Mouse (Mus musculus): ENCODE data around the gene Cadm1. TPM values are rescaled to one million over a fixed set of nuclear protein-coding genes. Genes with fewer than 3 reads are reported as not detected.
A peak's percentile ranks its signal among the peaks of the same experiment; 100 is the strongest.

Cadm1 gene
- polyA plus RNA-seq, 1 experiment from 2014 or later = 218 TPM

GRCm38 (mm10) chr9:47652936-47653335 lies 123.0 kb downstream of the Cadm1 start:
- no peak for ATAC-seq
- no peak overlapping the region for H3K4me2 ChIP-seq (ENCODE audit: low read length)
- H3K27me3 ChIP-seq (replicated peaks; ENCODE audit: control insufficient read depth, insufficient read depth, low read length) = no peaks in the 10 kb centered on the region
- H3K9ac ChIP-seq (ENCODE audit: low read depth, low read length) = no peak overlapping the region
- H3K36me3 ChIP-seq (ENCODE audit: control insufficient read depth, insufficient read depth, low read length) = no peaks in the 10 kb centered on the region
- WGBS = 75% methylated on average over 4 of the region's 4 CpGs
- no peak overlapping the region for H3K4me3 ChIP-seq (ENCODE audit: low read length)
- no peak overlapping the region for H3K27ac ChIP-seq (ENCODE audit: low read depth, low read length)
- peaks cover 7% of the 10 kb centered on the region; the same call in 1 of the 2 replicates for H3K4me1 ChIP-seq (ENCODE audit: control insufficient read depth, insufficient read depth, low read depth, low read length)
- no peaks in the 10 kb centered on the region for H3K9me3 ChIP-seq (ENCODE audit: control insufficient read depth, low read length)

GRCm38 (mm10) chr9:47659366-47660090 lies 129.6 kb downstream of the Cadm1 start:
- no peak overlapping the region for H3K4me2 ChIP-seq (ENCODE audit: low read length)
- H3K4me1 ChIP-seq (ENCODE audit: control insufficient read depth, insufficient read depth, low read depth, low read length) = no peaks in the 10 kb centered on the region
- no peaks in the 10 kb centered on the region for H3K27me3 ChIP-seq (replicated peaks; ENCODE audit: control insufficient read depth, insufficient read depth, low read length)
- ATAC-seq = no peak
- H3K36me3 ChIP-seq (ENCODE audit: control insufficient read depth, insufficient read depth, low read length) = no peaks in the 10 kb centered on the region
- no peak overlapping the region for H3K27ac ChIP-seq (ENCODE audit: low read depth, low read length)
- no peak overlapping the region for H3K4me3 ChIP-seq (ENCODE audit: low read length)
- H3K9ac ChIP-seq (ENCODE audit: low read depth, low read length) = no peak overlapping the region
- WGBS = 88% methylated on average over 6 of the region's 6 CpGs
- H3K9me3 ChIP-seq (ENCODE audit: control insufficient read depth, low read length) = no peaks in the 10 kb centered on the region

- H3K4me1 ChIP-seq (ENCODE audit: control insufficient read depth, insufficient read depth, low read depth, low read length) = peaks cover 4% of the 10 kb centered on the region; the same call in 1 of the 2 replicates
- no peak overlapping the region for H3K4me2 ChIP-seq (ENCODE audit: low read length)
- H3K4me3 ChIP-seq (ENCODE audit: low read length) = no peak overlapping the region
- H3K36me3 ChIP-seq (ENCODE audit: control insufficient read depth, insufficient read depth, low read length) = no peaks in the 10 kb centered on the region
- H3K9me3 ChIP-seq (ENCODE audit: control insufficient read depth, low read length) = no peaks in the 10 kb centered on the region
- H3K9ac ChIP-seq (ENCODE audit: low read depth, low read length) = no peak overlapping the region
- H3K27me3 ChIP-seq (replicated peaks; ENCODE audit: control insufficient read depth, insufficient read depth, low read length) = no peaks in the 10 kb centered on the region
- ATAC-seq = no peak
- WGBS = 86% methylated on average over 7 of the region's 7 CpGs
- H3K27ac ChIP-seq (ENCODE audit: low read depth, low read length) = no peak overlapping the region
Measured at GRCm38 (mm10) chr9:47661611-47662010, 131.6 kb downstream of the Cadm1 start.

GRCm38 (mm10) chr9:47669206-47669605 lies 139.2 kb downstream of the Cadm1 start:
- no peak overlapping the region for H3K4me3 ChIP-seq (ENCODE audit: low read length)
- H3K27ac ChIP-seq (ENCODE audit: low read depth, low read length) = no peak overlapping the region
- H3K4me1 ChIP-seq (ENCODE audit: control insufficient read depth, insufficient read depth, low read depth, low read length) = peaks cover 4% of the 10 kb centered on the region; the same call in 1 of the 2 replicates
- 50% methylated on average over 4 of the region's 4 CpGs for WGBS
- no peak overlapping the region for H3K4me2 ChIP-seq (ENCODE audit: low read length)
- no peaks in the 10 kb centered on the region for H3K27me3 ChIP-seq (replicated peaks; ENCODE audit: control insufficient read depth, insufficient read depth, low read length)
- no peaks in the 10 kb centered on the region for H3K36me3 ChIP-seq (ENCODE audit: control insufficient read depth, insufficient read depth, low read length)
- no peak for ATAC-seq
- H3K9ac ChIP-seq (ENCODE audit: low read depth, low read length) = no peak overlapping the region
- no peaks in the 10 kb centered on the region for H3K9me3 ChIP-seq (ENCODE audit: control insufficient read depth, low read length)

- Histone ChIP-seq H3K4me2 (ENCODE audit: low read length) (no peak overlapping the region), H3K36me3 (ENCODE audit: control insufficient read depth, insufficient read depth, low read length) (no peaks in the 10 kb centered on the region), H3K4me3 (ENCODE audit: low read length) (no peak overlapping the region), H3K4me1 (ENCODE audit: control insufficient read depth, insufficient read depth, low read depth, low read length) (no peaks in the 10 kb centered on the region; the same call in 1 of the 2 replicates), H3K27ac (ENCODE audit: low read depth, low read length) (no peak overlapping the region), H3K9me3 (ENCODE audit: control insufficient read depth, low read length) (no peaks in the 10 kb centered on the region), H3K9ac (ENCODE audit: low read depth, low read length) (no peak overlapping the region), H3K27me3 (replicated peaks; ENCODE audit: control insufficient read depth, insufficient read depth, low read length) (no peaks in the 10 kb centered on the region)
- 55% methylated on average over 11 of the region's 11 CpGs for WGBS
- no peak for ATAC-seq
Measured at GRCm38 (mm10) chr9:47671617-47672016, 141.6 kb downstream of the Cadm1 start.

- no peaks in the 10 kb centered on the region for H3K36me3 ChIP-seq (ENCODE audit: control insufficient read depth, insufficient read depth, low read length)
- no peak overlapping the region for H3K27ac ChIP-seq (ENCODE audit: low read depth, low read length)
- H3K4me2 ChIP-seq (ENCODE audit: low read length) = no peak overlapping the region
- H3K9me3 ChIP-seq (ENCODE audit: control insufficient read depth, low read length) = no peaks in the 10 kb centered on the region
- no peaks in the 10 kb centered on the region for H3K27me3 ChIP-seq (replicated peaks; ENCODE audit: control insufficient read depth, insufficient read depth, low read length)
- no peak for ATAC-seq
- H3K4me1 ChIP-seq (ENCODE audit: control insufficient read depth, insufficient read depth, low read depth, low read length) = no peaks in the 10 kb centered on the region
- H3K9ac ChIP-seq (ENCODE audit: low read depth, low read length) = no peak overlapping the region
- 83% methylated on average over 11 of the region's 11 CpGs for WGBS
- no peak overlapping the region for H3K4me3 ChIP-seq (ENCODE audit: low read length)
Measured at GRCm38 (mm10) chr9:47674766-47675713, 145.1 kb downstream of the Cadm1 start.

- H3K9ac ChIP-seq (ENCODE audit: low read depth, low read length) = no peak overlapping the region
- H3K9me3 ChIP-seq (ENCODE audit: control insufficient read depth, low read length) = no peaks in the 10 kb centered on the region
- ATAC-seq = 0 out of 2 replicates have a peak, but pooled peaks have one; percentile 37
- H3K4me1 ChIP-seq (ENCODE audit: control insufficient read depth, insufficient read depth, low read depth, low read length) = peaks cover 7% of the 10 kb centered on the region
- 49% methylated on average over 2 of the region's 2 CpGs for WGBS
- no peak overlapping the region for H3K4me3 ChIP-seq (ENCODE audit: low read length)
- no peak overlapping the region for H3K27ac ChIP-seq (ENCODE audit: low read depth, low read length)
- H3K36me3 ChIP-seq (ENCODE audit: control insufficient read depth, insufficient read depth, low read length) = no peaks in the 10 kb centered on the region
- H3K4me2 ChIP-seq (ENCODE audit: low read length) = no peak overlapping the region
- no peaks in the 10 kb centered on the region for H3K27me3 ChIP-seq (replicated peaks; ENCODE audit: control insufficient read depth, insufficient read depth, low read length)
Measured at GRCm38 (mm10) chr9:47686881-47687280, 156.9 kb downstream of the Cadm1 start.

GRCm38 (mm10) chr9:47687604-47688003 lies 157.6 kb downstream of the Cadm1 start:
- 93% methylated on average over 5 of the region's 5 CpGs for WGBS
- H3K9me3 ChIP-seq (ENCODE audit: control insufficient read depth, low read length) = no peaks in the 10 kb centered on the region
- H3K4me1 ChIP-seq (ENCODE audit: control insufficient read depth, insufficient read depth, low read depth, low read length) = peaks cover 7% of the 10 kb centered on the region
- no peak for ATAC-seq
- no peaks in the 10 kb centered on the region for H3K36me3 ChIP-seq (ENCODE audit: control insufficient read depth, insufficient read depth, low read length)
- no peak overlapping the region for H3K4me3 ChIP-seq (ENCODE audit: low read length)
- H3K27me3 ChIP-seq (replicated peaks; ENCODE audit: control insufficient read depth, insufficient read depth, low read length) = no peaks in the 10 kb centered on the region
- no peak overlapping the region for H3K4me2 ChIP-seq (ENCODE audit: low read length)
- no peak overlapping the region for H3K9ac ChIP-seq (ENCODE audit: low read depth, low read length)
- H3K27ac ChIP-seq (ENCODE audit: low read depth, low read length) = no peak overlapping the region

- Histone ChIP-seq H3K9ac (ENCODE audit: low read depth, low read length) (no peak overlapping the region), H3K27me3 (replicated peaks; ENCODE audit: control insufficient read depth, insufficient read depth, low read length) (no peaks in the 10 kb centered on the region), H3K9me3 (ENCODE audit: control insufficient read depth, low read length) (no peaks in the 10 kb centered on the region), H3K4me2 (ENCODE audit: low read length) (no peak overlapping the region), H3K36me3 (ENCODE audit: control insufficient read depth, insufficient read depth, low read length) (no peaks in the 10 kb centered on the region), H3K27ac (ENCODE audit: low read depth, low read length) (no peak overlapping the region), H3K4me3 (ENCODE audit: low read length) (no peak overlapping the region), H3K4me1 (ENCODE audit: control insufficient read depth, insufficient read depth, low read depth, low read length) (peaks cover 7% of the 10 kb centered on the region)
- 44% methylated on average over 10 of the region's 10 CpGs for whole genome bisulfite sequencing
- ATAC-seq = no peak
Measured at GRCm38 (mm10) chr9:47688297-47688696, 158.3 kb downstream of the Cadm1 start.

Data from hindbrain, embryonic 16.5 days (tissue).